Mouse (Mus musculus): ENCODE data around the gene Ppp1r37. TPM values are rescaled to one million over a fixed set of nuclear protein-coding genes. Genes with fewer than 3 reads are reported as not detected.
"Not testable (repeated sequence)": the region's sequence is repeated elsewhere in the genome, so short reads cannot be mapped to it uniquely, and the experiment has no call there.

The Ppp1r37 gene
- 86.4 and 87.8 TPM in 2 replicates for total RNA-seq (2014; rRNA removed)
- polyA plus RNA-seq (2015; fragmentation: Nextera tagmentation; extraction: Ambion mirVana) = 23.4 and 27.2 TPM in 2 replicates

DNA sequence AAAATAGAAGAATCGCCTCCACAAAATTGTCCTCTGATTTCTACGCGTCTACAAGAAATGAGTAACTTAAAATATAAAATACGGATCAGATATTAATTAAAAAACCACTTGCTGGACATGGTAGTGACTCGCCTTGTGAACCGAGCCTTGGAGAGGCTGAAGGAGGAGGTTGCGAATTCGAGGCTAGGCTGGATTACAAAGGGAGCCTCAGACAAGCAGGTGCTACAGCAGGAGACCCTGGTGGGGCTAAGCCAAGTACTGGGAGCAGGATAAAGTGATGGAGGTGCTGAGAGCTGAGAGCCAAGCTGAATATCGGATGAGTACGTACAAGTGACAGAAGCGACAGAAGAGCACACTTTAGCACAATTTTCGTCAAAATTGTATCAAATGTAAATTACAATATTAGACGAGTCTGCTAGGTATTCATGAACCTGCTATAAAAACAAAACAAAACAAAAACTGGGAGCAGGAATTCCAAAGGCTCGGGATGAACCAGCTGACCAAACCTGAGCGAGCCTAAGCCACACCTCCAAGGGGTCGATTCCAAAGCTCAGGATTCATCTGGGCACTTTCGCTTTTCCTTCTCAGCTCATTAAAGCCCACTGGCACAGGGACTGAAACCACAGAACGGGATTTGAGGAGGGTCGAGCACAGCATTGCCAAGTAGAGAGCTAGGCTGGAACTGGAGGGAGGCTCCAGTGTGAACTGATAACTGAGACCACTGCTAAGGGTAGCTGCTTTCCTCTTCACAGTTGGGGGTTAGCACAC, at the start of gene Ppp1r37:
Gene Ppp1r37, minus strand, starts transcription at position 434 of the 768 bp plus-strand sequence.
- 2% methylated on average over 19 of the region's 19 CpGs for WGBS
- ATAC-seq (peak; percentile 33), DNase-seq (peak; percentile 58)
- Histone ChIP-seq H3K27ac (ENCODE audit: low read depth, low read length) (peak within 1 kb of the TSS; percentile 99), H3K27me3 (ENCODE audit: insufficient read depth, low read length) (no peaks in the 10 kb centered on the region), H3K4me3 (ENCODE audit: low read depth, low read length) (peak within 1 kb of the TSS; percentile 76), H3K4me1 (ENCODE audit: insufficient read depth) (peaks cover 26% of the 10 kb centered on the region; the same call in 1 of the 2 replicates), H3K36me3 (ENCODE audit: insufficient read depth) (peaks cover 17% of the 10 kb centered on the region), H3K4me2 (ENCODE audit: low read depth) (peak within 1 kb of the TSS; percentile 91), H3K9ac (peak within 1 kb of the TSS; percentile 97), H3K9me3 (ENCODE audit: low read length) (no peaks in the 10 kb centered on the region)
- TF ChIP-seq CTCF (IDR thresholded peaks at IDR 0.05; ENCODE audit: low read depth) = no peak

DNA sequence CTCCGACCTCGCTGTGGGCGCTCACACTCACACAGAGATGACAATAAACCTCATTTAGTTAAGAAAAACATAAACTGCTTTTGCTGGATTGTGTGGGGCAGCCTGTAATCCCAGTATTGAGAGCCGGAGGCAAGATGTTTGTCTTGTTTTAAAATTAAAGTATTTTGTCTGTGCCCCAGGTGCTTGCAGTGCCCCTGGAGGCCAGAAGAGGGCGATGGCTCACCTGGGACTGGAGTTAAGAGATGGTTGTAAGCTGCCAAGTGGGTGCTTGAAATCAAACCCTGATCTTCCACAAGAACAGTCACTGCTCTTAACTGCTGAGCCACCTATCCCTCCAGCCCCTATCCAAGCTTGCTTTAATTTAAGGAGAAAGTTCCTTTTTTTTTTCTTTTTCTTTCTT, 48.1 kb upstream of the Ppp1r37 start:
- WGBS = 78% methylated on average over 5 of the region's 5 CpGs

DNA sequence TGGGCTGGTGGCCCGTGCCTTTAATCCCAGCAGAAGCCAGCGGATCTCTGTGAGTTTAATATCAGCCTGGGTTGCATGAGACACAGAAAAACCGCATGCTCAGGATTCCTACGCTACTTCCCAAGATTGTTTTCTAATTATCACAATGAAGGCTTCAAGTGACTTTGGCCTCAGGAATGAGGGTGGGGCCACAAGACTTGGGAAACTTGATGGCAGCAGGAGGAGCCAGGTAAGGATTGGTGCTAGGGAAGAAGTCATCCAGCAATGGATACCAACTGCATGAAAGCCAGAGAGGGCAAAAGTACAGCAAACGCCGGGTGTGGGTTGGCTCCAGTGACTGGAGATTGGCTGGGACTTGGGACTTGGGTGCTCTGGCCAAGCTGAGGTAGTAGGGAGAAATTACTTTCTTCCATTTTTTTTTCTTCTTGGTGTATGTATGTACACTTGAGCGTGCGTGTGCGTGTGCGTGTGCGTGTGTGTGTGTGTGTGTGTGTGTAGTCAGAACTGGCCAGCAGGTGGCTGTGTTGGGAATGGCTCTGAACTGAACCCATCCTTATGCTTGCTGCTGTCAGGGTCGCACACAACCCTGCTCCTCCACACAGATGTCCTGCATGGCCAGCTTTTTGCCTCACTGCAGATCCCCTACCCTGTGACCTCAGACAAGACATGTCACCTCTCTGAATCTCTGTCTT, 46.9 kb upstream of the Ppp1r37 start:
- DNase-seq (no peak), ATAC-seq (no peak)
- Histone ChIP-seq H3K9me3 (ENCODE audit: low read length) (no peaks in the 10 kb centered on the region), H3K9ac (no peak overlapping the region), H3K36me3 (ENCODE audit: insufficient read depth) (no peaks in the 10 kb centered on the region), H3K27ac (ENCODE audit: low read depth, low read length) (no peak overlapping the region), H3K4me3 (ENCODE audit: low read depth, low read length) (no peak overlapping the region), H3K4me2 (ENCODE audit: low read depth) (no peak overlapping the region), H3K4me1 (ENCODE audit: insufficient read depth) (no peaks in the 10 kb centered on the region), H3K27me3 (ENCODE audit: insufficient read depth, low read length) (no peaks in the 10 kb centered on the region)
- TF ChIP-seq CTCF (IDR thresholded peaks at IDR 0.05; ENCODE audit: low read depth) = no peak
- 92% methylated on average over 12 of the region's 12 CpGs for WGBS

More for the DNA sequence above, 48.1 kb upstream of the Ppp1r37 start:
- H3K4me3 ChIP-seq (ENCODE audit: low read depth, low read length) = no peak overlapping the region
- H3K4me1 ChIP-seq (ENCODE audit: insufficient read depth) = no peaks in the 10 kb centered on the region
- DNase-seq = no peak
- no peak overlapping the region for H3K4me2 ChIP-seq (ENCODE audit: low read depth)
- H3K9ac ChIP-seq = no peak overlapping the region
- H3K27me3 ChIP-seq (ENCODE audit: insufficient read depth, low read length) = no peaks in the 10 kb centered on the region
- TF ChIP-seq CTCF (IDR thresholded peaks at IDR 0.05; ENCODE audit: low read depth) = no peak; the same call in 1 of the 2 replicates
- H3K36me3 ChIP-seq (ENCODE audit: insufficient read depth) = no peaks in the 10 kb centered on the region
- no peak for ATAC-seq
- no peaks in the 10 kb centered on the region for H3K9me3 ChIP-seq (ENCODE audit: low read length)
- no peak overlapping the region for H3K27ac ChIP-seq (ENCODE audit: low read depth, low read length)

DNA sequence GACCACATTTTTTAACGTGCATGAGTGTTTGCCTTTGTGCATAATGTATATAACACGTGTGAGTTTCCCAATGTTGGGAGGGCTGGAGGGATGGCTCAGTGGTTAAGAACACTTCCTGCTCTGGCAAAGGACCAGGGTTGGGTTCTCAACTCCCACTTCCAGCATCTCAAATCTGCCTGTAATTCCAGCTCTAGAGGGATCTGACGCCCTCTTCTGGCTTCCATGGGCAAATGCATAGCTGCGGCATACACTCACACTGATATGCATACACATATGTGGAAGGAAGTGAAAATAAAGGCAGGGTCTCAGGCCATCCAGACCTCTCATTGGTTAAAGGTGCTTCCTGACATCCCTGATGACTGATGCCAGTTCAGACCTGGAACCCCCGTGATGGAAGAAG, 44.4 kb upstream of the Ppp1r37 start:
- DNase-seq (no peak), ATAC-seq (no peak)
- Histone ChIP-seq H3K36me3 (ENCODE audit: insufficient read depth) (no peaks in the 10 kb centered on the region), H3K27me3 (ENCODE audit: insufficient read depth, low read length) (no peaks in the 10 kb centered on the region), H3K4me2 (ENCODE audit: low read depth) (no peak overlapping the region), H3K4me3 (ENCODE audit: low read depth, low read length) (no peak overlapping the region), H3K9me3 (ENCODE audit: low read length) (no peaks in the 10 kb centered on the region), H3K4me1 (ENCODE audit: insufficient read depth) (peaks cover 15% of the 10 kb centered on the region), H3K9ac (no peak overlapping the region), H3K27ac (ENCODE audit: low read depth, low read length) (no peak overlapping the region)
- TF ChIP-seq CTCF (IDR thresholded peaks at IDR 0.05; ENCODE audit: low read depth) = 0 out of 2 replicates have a peak, but pooled peaks have one; percentile 10
- 88% methylated on average over 5 of the region's 5 CpGs for WGBS

DNA sequence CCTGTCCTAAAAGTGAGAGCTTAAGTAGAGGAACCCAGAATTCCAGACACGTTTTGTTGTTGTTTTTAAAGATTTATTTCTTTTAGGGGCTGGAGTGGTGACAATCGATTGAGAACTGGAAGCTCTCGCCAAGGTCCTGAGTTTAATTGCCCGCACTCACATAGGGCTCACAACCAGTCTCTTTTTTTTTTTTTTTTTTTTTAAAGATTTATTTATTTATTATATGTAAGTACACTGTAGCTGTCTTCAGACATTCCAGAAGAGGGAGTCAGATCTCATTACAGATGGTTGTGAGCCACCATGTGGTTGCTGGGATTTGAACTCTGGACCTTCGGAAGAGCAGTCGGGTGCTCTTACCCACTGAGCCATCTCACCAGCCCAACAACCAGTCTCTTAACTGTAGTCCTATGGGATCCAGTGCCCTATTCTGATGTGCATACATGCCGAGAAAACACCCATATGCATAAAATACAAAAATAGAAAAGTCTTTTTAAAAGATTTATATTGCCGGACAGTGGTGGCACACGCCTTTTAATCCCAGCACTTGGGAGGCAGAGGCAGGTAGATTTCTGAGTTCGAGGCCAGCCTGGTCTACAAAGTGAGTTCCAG, 41.8 kb upstream of the Ppp1r37 start:
- Histone ChIP-seq H3K4me1 (ENCODE audit: insufficient read depth) (peaks cover 15% of the 10 kb centered on the region), H3K4me2 (ENCODE audit: low read depth) (peak overlapping the region; percentile 93), H3K4me3 (ENCODE audit: low read depth, low read length) (peak overlapping the region; percentile 73), H3K9ac (peak overlapping the region; percentile 90), H3K27ac (ENCODE audit: low read depth, low read length) (peak overlapping the region; percentile 66)
- 58% methylated on average over 10 of the region's 10 CpGs for WGBS
- ATAC-seq = peak; percentile 23; the same call in 1 of the 2 replicates
- TF ChIP-seq CTCF (IDR thresholded peaks at IDR 0.05; ENCODE audit: low read depth) = 0 out of 2 replicates have a peak, but pooled peaks have one; percentile 0
- DNase-seq; H3K36me3 ChIP-seq (ENCODE audit: insufficient read depth); H3K27me3 ChIP-seq (ENCODE audit: insufficient read depth, low read length); H3K9me3 ChIP-seq (ENCODE audit: low read length): not testable (repeated sequence)

DNA sequence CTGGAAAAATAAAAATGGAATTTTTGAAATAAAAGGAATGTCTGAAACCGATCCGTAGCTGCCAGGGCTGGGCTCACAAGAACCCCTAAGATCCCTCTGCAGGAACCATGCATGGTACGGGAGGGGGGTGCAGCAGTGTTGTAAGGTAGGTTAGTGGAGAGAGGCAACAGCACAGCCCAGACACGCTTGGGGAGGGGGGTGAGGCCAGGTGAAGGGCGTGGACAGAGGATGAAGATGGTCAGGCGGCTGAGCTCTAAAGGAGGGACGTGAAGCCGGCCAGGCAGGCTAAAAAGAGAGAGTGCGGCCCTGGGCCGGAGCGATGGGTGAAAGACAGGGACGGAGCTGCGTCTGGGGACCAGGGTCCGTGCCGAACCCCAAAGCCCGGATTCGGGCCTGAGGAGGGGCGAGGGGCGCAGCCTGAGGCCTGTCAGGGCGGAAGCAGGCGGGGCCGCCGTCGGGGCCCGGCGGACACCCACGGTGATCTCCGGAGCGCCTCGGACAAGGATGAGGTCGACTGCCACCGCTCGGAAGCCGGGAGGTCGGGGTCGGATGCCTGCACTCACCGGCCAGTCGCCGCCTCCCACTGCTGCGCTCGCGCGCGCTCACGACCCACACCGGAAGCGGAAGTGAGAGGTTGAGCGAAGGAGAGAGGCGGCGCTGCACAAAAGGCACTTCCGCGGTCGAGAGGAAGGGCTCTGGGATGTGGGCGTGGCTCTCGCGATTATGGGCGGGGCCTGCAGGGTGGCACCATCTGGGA, 41.2 kb upstream of the Ppp1r37 start, which contains the start of gene Clasrp:
Gene Clasrp, minus strand, starts transcription at position 638 of the 757 bp plus-strand sequence.
- peak within 1 kb of the TSS; percentile 93 for H3K4me2 ChIP-seq (ENCODE audit: low read depth)
- H3K27me3 ChIP-seq (ENCODE audit: insufficient read depth, low read length) = no peaks in the 10 kb centered on the region
- H3K9ac ChIP-seq = peak within 1 kb of the TSS; percentile 90
- no peaks in the 10 kb centered on the region for H3K9me3 ChIP-seq (ENCODE audit: low read length)
- peaks cover 15% of the 10 kb centered on the region for H3K4me1 ChIP-seq (ENCODE audit: insufficient read depth)
- TF ChIP-seq CTCF (IDR thresholded peaks at IDR 0.05; ENCODE audit: low read depth) = 0 out of 2 replicates have a peak, but pooled peaks have one; percentile 21
- H3K4me3 ChIP-seq (ENCODE audit: low read depth, low read length) = peak within 1 kb of the TSS; percentile 73
- H3K27ac ChIP-seq (ENCODE audit: low read depth, low read length) = peak within 1 kb of the TSS; percentile 66
- peak; percentile 96 for ATAC-seq
- DNase-seq = peak; percentile 93
- WGBS = 1% methylated on average over 57 of the region's 57 CpGs
- H3K36me3 ChIP-seq (ENCODE audit: insufficient read depth) = 0 out of 2 replicates have a peak, but pooled peaks cover 11% of the 10 kb centered on the region

Measured in forebrain, postnatal 0 days (tissue).